In the genomic region with DNA sequence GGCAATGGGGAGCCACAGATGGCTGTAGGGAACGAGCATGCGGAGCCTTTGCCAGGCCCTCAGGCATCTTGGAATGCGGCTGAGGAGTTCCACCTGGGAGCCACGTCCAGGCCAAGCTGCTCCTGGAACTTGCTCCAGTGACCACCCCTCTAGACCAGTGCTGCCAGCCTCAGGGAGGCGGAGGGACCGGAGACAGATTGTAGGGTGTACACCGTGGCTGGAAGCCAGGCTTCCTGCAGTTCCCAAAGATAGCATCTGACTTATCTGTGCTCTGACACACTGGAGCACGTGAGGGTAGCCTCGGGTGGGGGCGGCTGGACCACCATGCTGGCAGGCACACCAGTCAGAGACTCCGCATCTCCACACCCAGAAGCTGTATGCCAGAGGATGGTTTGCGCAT, we compare ENCODE assay signal across 16 mouse cellular contexts. TPM values are rescaled to one million over a fixed set of nuclear protein-coding genes. Genes with fewer than 3 reads are reported as not detected.
DNase-seq lines count a peak whose midpoint lies in the region; ATAC-seq and TF ChIP-seq lines count a peak whose summit lies in the region.
"Had no signal": no experiment of that assay in that cellular context is flagged by ENCODE, and none has a peak within 500 bp of the region (broad histone marks: within the 10 kb centered on the region; RNA-seq: fewer than 3 reads in every experiment).

No protein-coding gene starts in this region.

- no peak for TF ChIP-seq CTCF in forebrain, postnatal 0 days (IDR thresholded peaks at IDR 0.05; ENCODE audit: low read depth)
- TF ChIP-seq CTCF in lung, adult 2 months (IDR thresholded peaks at IDR 0.05; ENCODE audit: insufficient read depth, low read length), result no peak

- TF ChIP-seq POLR2A in lung, adult 2 months (IDR thresholded peaks at IDR 0.05; ENCODE audit: borderline replicate concordance, extremely low read depth, low read depth, low read length), result no peak

- H3K36me3 ChIP-seq in forebrain, postnatal 0 days (ENCODE audit: insufficient read depth), result no peaks in the 10 kb centered on the region
- no peaks in the 10 kb centered on the region for H3K36me3 ChIP-seq in forebrain, embryonic 11.5 days (ENCODE audit: control insufficient read depth, insufficient read depth, low read length)
- no peaks in the 10 kb centered on the region for H3K36me3 ChIP-seq in kidney, embryonic 14.5 days (ENCODE audit: control insufficient read depth, insufficient read depth, low read length)
- H3K36me3 ChIP-seq: embryonic facial prominence, embryonic 13.5 days; G1E; intestine, embryonic 15.5 days; liver, embryonic 13.5 days had no signal

- H3K9me3 ChIP-seq in forebrain, postnatal 0 days (ENCODE audit: low read length), result no peaks in the 10 kb centered on the region
- H3K9me3 ChIP-seq in forebrain, embryonic 11.5 days (ENCODE audit: control insufficient read depth, low read length), result no peaks in the 10 kb centered on the region
- no peaks in the 10 kb centered on the region for H3K9me3 ChIP-seq in kidney, embryonic 14.5 days (ENCODE audit: control insufficient read depth, low read length)
- H3K9me3 ChIP-seq: embryonic facial prominence, embryonic 13.5 days; G1E; intestine, embryonic 15.5 days; liver, embryonic 13.5 days had no signal

- no peak overlapping the region for H3K4me3 ChIP-seq in forebrain, postnatal 0 days (ENCODE audit: low read depth, low read length)
- H3K4me3 ChIP-seq in forebrain, embryonic 11.5 days (ENCODE audit: low read depth, low read length), result no peak overlapping the region
- no peak overlapping the region for H3K4me3 ChIP-seq in lung, adult 2 months (replicated peaks; ENCODE audit: extremely low read depth, low read depth, low read length)
- no peak overlapping the region for H3K4me3 ChIP-seq in kidney, embryonic 14.5 days (ENCODE audit: low read length)
- H3K4me3 ChIP-seq: embryonic facial prominence, embryonic 13.5 days; intestine, embryonic 15.5 days; liver, embryonic 13.5 days; myocyte had no signal

- H3K4me2 ChIP-seq in forebrain, postnatal 0 days (ENCODE audit: low read depth), result no peak overlapping the region
- H3K4me2 ChIP-seq in forebrain, embryonic 11.5 days (ENCODE audit: low read depth, low read length, severe bottlenecking), result no peak overlapping the region
- H3K4me2 ChIP-seq in kidney, embryonic 14.5 days (replicated peaks; ENCODE audit: low read depth, low read length), result no peak overlapping the region
- H3K4me2 ChIP-seq: embryonic facial prominence, embryonic 13.5 days; intestine, embryonic 15.5 days; liver, embryonic 13.5 days had no signal

- DNase-seq in forebrain, postnatal 0 days, result peak; percentile 14
- DNase-seq in forebrain, embryonic 11.5 days (ENCODE audit: low spot score), result no peak
- peak; percentile 14 to 31 for DNase-seq in lung, adult 18-20 months
- no peak for DNase-seq in lung, adult 2 months
- DNase-seq in frontal cortex, postnatal 36 days (ENCODE audit: low spot score in 2 of 2), result peak; percentile 35 to 58
- peak; percentile 49 for DNase-seq in right cerebral cortex, postnatal 25 days
- no peak for DNase-seq in retina, embryonic 14.5 days (ENCODE audit: low spot score)
- DNase-seq: heart, postnatal 14 days; liver, embryonic 13.5 days had no signal

- WGBS in forebrain, postnatal 0 days, result 66% methylated on average over 12 of the region's 12 CpGs
- 83% methylated on average over 12 of the region's 12 CpGs for WGBS in forebrain, embryonic 11.5 days
- WGBS in lung, adult 2 months, result 40% methylated on average over 12 of the region's 12 CpGs
- 73% methylated on average over 12 of the region's 12 CpGs for WGBS in kidney, embryonic 14.5 days

- ATAC-seq in forebrain, postnatal 0 days, result peak; percentile 20; the same call in 1 of the 2 replicates
- no peak for ATAC-seq in forebrain, embryonic 11.5 days (replicated peaks; ENCODE audit: low FRiP score)
- ATAC-seq in kidney, embryonic 14.5 days (ENCODE audit: low FRiP score, low TSS enrichment), result no peak
- ATAC-seq: activated CD4-positive, CD25-positive, alpha-beta regulatory T cell, adult 4 months; intestine, embryonic 15.5 days had no signal

- no peaks in the 10 kb centered on the region for H3K4me1 ChIP-seq in forebrain, postnatal 0 days (ENCODE audit: insufficient read depth)
- no peaks in the 10 kb centered on the region for H3K4me1 ChIP-seq in forebrain, embryonic 11.5 days (replicated peaks; ENCODE audit: control insufficient read depth, insufficient read depth, low read length)
- no peaks in the 10 kb centered on the region for H3K4me1 ChIP-seq in lung, adult 2 months (ENCODE audit: control insufficient read depth, insufficient read depth, low read length)
- H3K4me1 ChIP-seq in kidney, embryonic 14.5 days (ENCODE audit: control insufficient read depth, insufficient read depth, low read length), result 0 out of 2 replicates have a peak, but pooled peaks cover 3% of the 10 kb centered on the region
- H3K4me1 ChIP-seq: liver, embryonic 13.5 days had no signal

- H3K9ac ChIP-seq in forebrain, postnatal 0 days, result no peak overlapping the region
- no peak overlapping the region for H3K9ac ChIP-seq in forebrain, embryonic 11.5 days (ENCODE audit: low read length)
- no peak overlapping the region for H3K9ac ChIP-seq in kidney, embryonic 14.5 days (ENCODE audit: low read depth, low read length)
- H3K9ac ChIP-seq: embryonic facial prominence, embryonic 13.5 days; intestine, embryonic 15.5 days; liver, embryonic 13.5 days had no signal

- H3K27ac ChIP-seq in forebrain, postnatal 0 days (ENCODE audit: low read depth, low read length), result no peak overlapping the region
- H3K27ac ChIP-seq in forebrain, embryonic 11.5 days (ENCODE audit: low read depth, low read length), result no peak overlapping the region
- H3K27ac ChIP-seq in kidney, embryonic 14.5 days (ENCODE audit: low read depth, low read length), result no peak overlapping the region
- H3K27ac ChIP-seq: embryonic facial prominence, embryonic 13.5 days; intestine, embryonic 15.5 days; liver, embryonic 13.5 days had no signal

- no peaks in the 10 kb centered on the region for H3K27me3 ChIP-seq in forebrain, postnatal 0 days (ENCODE audit: insufficient read depth, low read length)
- no peaks in the 10 kb centered on the region for H3K27me3 ChIP-seq in forebrain, embryonic 11.5 days (ENCODE audit: control insufficient read depth, insufficient read depth, low read length)
- peaks cover 1% of the 10 kb centered on the region; the same call in 1 of the 2 replicates for H3K27me3 ChIP-seq in kidney, embryonic 14.5 days (ENCODE audit: control insufficient read depth, insufficient read depth, low read length)
- H3K27me3 ChIP-seq: intestine, embryonic 15.5 days; liver, embryonic 13.5 days had no signal

RNA-seq across cellular contexts. Expression of a gene that starts 28.6 kb away (rescaled TPM):
- 19.9 and 24.9 TPM in 2 replicates for total RNA-seq in forebrain, postnatal 0 days (2014; rRNA removed)
- polyA plus RNA-seq in forebrain, postnatal 0 days (2015; fragmentation: Nextera tagmentation; extraction: Ambion mirVana), result 7.7 and 7.8 TPM in 2 replicates
- 0.52 and 0.55 TPM in 2 replicates for polyA plus RNA-seq in forebrain, embryonic 11.5 days (2014; fragmentation: Nextera tagmentation; extraction: Ambion mirVana)
- polyA plus RNA-seq in lung, adult 2 months (2012; rRNA removed), result 1.2 and 2.1 TPM in 2 replicates
- 0.06 and 0.20 TPM in 2 replicates for polyA plus RNA-seq in kidney, embryonic 14.5 days (2014; fragmentation: Nextera tagmentation; extraction: Ambion mirVana)
- total RNA-seq: megakaryocyte progenitor cell, adult 5-6 weeks had no signal
- polyA plus RNA-seq: G1E had no signal

Comparison
In these comparisons a context has a peak if more than half of its experiments do, and no peak if none do; other contexts are left out.
1. DNase-seq: peak in forebrain, postnatal 0 days (single experiment), lung, adult 18-20 months (2 of 2), frontal cortex, postnatal 36 days (2 of 2) and right cerebral cortex, postnatal 25 days (single experiment); none in forebrain, embryonic 11.5 days (single experiment), lung, adult 2 months (single experiment) and retina, embryonic 14.5 days (single experiment).